Mouse (Mus musculus) naive thymus-derived CD4-positive, alpha-beta T cell, adult 2 months (primary cell): ENCODE data around the gene Tmem131l.

Experiments
- DNase-seq: peaks from one replicate; pipeline ENCODE4 v3.0.0-alpha.2; 2011; ENCODE audit warnings: low read depth

Gene Tmem131l

DNA sequence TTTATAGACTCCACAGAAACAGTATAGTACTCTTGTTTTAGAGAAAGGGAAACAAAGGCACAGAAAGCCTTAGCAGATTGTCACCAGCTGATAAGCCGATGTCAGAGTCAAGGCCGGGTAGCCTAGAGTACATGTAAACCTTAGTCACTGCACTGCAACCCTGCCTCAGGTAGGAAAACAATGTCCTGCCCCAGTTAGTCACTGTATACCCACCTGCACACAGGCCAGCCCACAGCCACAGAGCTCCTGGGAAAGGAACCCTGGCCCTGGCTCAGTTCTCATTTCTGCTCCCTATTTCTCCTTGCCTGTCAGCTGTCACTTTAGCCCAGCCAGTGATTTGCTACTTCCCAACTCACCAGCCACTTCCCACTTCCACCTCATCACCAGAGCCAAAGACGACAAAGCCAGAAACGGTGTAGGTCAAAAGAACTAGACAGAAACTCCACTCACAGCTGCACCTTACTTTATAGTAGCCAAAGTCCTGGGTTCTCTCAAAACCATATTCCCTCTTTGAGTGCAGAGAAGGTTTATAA lies 24.4 kb downstream of the Tmem131l start:
- DNase-seq: no peak

DNA sequence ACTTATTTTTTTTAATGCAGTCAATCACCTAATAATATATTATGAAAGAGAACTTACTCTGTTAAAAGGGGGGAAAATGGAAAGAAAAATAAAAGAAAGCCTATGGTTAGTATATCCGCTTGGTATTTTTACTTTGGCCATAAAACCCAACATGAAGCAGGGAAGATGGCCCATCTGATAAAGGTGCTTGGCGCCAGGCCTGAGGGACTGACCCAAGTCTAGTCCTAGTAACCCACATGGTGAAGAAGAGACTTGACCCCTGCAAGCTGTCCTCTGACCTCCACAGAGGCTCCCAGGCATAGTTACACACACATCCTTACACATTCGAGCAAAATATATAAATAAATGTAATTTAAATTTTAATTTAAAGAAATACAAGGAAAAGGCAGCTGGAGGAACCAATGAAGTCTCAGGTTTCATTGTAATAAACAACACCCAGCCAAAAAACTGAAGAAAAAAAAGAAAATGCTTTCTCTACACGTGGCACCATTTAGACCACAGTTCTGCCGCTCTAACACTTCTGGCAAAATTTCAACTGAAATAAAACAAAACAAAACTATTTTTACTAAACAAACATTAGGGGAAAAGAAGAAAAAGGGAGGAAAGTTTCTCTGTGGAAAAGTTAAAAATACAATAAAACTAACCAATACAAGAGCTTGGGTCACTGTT lies 28.8 kb downstream of the Tmem131l start:
- DNase-seq: no peak

DNA sequence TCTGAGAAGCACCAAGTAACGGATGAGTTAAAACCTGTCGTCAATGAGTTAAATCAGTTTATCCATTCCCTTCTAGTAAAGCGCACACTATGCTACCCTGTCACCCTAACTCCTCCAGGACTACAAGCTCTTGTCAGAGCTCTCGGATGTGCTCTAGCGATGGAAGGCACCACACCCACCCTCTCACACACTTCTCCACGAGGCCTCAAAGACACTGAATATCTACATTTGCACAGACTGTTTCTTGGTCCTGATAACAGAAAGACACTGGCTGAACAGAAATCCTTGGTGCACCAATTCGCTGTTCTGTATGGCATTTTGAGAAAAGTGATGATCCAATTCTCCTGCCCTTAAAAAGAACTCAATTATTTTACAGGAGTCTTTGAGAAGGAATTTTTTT lies 34.0 kb downstream of the Tmem131l start:
- no peak for DNase-seq

DNA sequence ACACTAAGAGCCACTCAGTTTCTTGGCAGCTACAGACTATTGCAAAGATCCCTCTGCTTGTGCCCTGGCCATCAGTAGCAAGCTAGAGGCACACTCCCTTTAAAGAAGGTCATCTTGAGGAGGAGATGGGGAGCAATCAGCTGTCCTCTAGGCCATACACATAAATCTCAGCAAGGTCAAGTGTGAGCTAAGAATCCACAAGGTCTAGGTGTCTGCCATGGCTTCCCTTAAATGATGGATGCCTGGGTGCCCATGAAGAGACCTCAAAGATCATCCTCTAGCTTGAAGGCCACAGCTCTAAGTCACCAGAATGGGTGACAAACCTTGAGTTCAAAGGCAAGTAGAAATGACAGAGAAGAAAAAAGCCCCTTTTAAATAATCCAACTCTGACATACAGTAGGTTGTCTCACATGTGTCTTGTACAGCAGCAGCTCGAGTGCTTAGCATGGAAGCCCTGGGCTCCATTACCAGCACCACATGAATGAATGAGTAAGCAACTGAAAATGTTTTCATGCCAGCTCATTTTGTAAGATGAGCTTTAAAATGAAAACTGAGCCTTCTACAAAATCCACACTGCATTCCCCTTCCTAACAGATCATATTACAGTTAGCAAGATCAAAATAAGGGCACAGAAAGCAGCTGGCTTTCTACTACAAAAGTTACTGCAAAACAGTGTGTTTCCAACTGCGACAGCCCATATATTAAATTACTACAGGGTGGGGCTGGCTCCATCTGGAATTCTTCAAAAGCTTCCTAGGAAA lies 35.5 kb downstream of the Tmem131l start:
- no peak for DNase-seq

DNA sequence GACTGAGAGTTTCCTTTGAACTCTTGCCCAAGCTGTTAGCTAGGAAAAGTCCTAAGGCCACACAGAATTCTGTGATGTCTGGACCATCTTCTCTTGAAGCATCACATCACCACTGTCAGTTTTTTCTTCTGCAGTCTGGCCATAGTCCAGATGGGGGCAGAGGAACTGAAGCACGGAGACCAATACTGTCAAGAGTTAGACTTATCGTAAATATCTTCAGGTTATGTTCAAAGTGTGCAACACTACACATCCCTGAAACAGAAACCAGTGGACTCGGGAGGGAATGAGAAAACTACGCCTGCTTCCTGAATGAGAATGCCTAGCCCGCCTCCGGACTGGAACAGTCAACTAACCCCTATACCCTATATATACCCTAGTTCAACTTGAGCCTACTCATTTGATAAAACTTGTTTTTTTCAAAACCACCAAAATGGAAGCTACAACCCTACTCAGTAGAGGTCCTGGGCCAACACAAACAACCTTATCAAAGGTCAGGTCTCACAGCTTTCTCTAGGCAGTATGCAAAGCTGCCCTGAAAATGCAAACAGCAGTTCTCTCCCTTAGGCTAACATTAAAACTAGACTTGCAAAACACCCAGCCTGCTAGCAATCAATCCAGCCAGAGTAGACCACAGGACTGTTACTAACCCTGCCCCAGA lies 37.4 kb downstream of the Tmem131l start:
- no peak for DNase-seq

DNA sequence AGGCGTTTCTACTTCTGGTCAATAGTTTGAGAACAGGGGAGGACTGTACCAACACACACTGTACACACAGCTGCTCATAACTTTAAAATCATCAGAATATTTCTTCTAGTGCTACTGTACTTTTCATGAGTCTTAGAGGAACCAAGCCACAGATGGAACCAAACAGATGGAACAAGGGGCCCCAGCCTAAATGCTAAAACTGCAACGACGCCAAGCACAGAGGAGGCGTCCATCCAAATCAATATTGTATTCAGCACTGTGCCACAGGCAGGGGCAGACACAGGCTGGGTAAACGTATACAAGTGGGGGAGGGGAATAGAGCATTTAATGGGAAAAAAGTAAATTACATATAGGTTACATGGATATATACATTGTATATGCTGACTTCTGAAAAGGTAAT lies 42.4 kb downstream of the Tmem131l start:
- no peak for DNase-seq

DNA sequence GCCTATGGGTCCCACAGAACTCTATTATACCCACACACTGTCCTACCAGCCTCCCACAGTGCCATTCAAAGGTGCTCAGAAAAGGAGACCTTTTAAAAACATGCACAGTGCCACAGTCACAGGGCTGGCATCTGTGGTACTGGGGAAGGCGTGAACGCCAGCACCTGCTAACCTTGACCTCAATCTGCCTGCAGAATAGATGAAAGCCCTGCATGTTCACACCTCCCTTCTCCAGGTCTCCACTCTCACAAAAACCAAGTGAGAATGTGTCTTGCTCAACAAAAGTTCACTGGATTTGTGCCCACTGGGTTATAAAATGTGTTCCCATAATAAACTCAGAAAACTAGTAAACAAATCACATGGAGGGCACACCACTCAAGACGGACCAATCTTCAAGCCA lies 42.9 kb downstream of the Tmem131l start:
- no peak for DNase-seq

DNA sequence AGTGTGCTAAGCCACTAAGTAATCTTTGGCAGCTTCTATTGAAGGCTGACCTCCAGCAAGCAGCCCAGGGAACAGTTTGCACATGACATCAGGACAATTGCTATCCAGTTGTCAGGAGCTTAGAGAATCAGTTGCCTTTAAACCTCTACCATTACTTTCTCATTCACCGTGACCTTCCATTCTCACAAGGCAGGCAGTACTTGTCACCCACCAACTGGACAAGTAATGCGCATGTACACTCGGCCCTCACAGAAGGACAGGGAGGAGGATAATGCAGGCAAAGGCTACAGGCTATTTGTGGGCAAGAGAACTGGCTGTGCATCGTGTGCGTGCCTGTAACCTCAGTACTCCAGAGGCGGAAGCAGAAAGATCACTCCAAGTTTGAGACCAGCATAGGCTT lies 43.9 kb downstream of the Tmem131l start:
- DNase-seq: no peak

DNA sequence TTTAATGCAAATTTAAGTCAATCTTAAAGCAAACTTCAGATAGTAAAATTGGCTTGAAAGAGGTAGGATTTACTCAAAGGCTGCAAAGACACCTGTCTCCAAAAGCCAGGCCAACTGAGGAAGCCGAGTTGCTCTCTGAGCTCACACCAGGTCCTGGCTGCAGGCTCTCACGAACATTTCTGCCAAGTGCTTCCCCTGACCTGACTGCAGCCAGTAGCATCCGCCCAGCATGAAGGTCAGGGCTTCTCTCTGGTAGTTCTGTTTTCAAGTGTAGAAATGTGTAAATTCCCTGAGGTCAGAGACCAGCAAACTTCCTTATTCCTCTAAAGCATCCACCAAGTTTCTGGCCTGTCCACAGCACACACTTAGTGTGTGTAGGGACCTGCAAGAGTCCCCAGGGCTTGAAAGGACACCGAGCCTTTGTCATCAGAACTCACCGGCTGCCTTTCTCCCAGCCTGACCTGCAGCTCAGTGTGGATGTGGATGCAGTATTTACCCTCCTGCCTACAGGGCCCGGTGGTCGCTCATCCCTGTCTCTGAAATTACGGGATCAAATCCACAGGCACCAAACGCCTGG lies 44.6 kb downstream of the Tmem131l start:
- no peak for DNase-seq

DNA sequence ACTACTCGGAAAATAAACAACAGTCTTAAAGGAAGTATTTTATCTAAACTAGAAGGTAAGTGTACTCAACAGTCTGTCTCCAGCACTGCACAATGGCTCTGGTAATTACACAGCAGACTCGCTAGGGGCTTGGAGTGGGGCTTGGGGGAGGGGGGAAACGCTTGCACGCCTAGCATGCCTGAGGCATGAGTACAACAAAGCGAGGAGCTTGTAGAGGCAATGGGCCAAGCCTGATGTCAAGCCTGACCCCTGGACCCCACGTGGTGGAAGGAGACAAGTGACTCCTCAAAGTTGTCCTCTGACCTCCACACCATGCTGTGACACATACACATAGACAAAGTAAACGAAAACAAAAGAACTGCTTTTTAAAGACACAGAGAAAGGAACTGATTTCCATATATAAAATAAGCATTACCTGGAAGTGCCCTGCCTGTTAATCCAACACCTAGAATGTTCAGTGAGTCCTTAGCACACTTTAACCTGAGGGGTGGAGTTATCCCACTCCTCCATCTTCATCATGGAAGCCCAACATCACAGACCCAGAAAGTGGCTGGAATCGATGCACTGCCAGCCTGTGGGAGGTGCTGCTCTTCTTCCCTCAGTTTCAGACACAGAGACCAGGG lies 45.6 kb downstream of the Tmem131l start:
- DNase-seq: no peak

DNA sequence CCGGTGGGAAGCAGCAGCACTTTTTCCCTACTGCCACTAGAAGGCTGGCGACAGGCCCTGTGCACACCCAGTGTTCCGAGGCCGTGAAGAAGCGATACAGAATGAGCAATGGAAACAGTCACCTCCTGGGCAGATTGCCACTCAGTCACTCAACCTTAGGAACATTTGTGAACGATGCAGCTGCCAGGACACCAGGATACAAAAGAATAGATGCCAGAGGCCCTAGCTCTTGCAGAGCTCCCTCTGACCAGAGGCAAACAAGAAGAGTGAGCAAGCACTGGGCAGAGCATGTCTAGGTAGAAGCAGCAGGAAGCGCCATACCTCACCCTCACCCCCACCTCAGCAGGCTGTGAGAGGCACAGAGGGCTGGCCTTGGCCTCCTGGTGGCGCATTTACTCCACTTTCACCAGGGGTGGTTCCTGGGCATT lies 46.9 kb downstream of the Tmem131l start:
- peak; percentile 36 for DNase-seq

DNA sequence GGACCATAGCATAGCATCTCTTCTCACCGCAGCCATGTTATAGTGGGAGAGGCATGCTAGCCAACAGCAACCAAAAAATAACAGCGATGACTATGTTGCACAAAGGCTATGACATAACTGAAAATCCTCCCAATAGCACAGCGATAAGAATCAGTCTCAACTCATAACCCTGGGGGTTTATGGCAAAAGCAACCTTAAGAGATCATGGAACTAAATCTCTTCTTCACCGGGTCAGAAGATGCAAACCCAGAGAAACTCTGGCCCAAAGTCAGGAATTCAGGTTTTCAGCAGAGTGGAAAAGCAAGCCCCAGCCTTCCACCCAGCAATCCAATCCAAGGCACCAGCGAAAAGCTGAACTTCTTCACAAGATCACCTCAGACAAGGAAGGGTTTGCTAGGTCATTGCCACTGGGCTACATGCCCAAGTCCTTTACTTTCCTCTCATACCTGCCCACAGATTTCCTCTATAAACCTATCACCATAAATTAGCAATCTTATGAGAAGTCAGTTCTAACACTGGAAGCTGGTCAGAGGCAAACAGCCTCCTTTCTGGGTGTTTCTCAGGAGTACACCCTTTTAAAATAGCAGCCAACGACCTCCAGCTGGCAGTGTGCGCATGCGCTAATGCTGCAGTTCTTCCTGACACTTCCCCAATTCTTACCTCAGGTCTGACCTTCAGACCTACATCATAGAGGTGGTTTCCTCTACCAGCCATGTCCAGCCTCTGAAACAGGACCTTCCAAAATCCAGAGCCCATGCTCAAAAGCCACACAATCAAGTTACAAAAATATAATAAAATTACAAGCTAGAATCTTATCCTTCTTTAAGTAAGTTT lies 48.1 kb downstream of the Tmem131l start:
- no peak for DNase-seq

DNA sequence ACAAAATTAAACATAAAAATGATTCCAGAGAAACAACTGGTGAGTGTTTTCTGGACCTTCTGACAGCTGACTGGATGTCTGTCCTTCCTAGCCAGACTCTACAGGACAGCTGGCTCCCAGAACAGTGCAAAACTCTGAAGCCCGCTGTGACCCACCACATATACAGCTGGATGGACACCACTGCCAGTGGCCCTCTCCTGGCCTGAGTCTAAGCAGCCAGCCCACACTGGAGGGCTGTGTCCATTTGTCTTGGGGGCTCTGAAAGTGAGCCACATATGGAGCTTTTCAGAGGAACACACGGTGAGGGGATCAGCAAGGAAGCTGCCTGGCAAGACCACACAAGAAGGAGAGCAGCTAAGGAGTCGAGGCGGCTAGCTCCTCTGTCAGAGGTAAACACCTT lies 51.8 kb downstream of the Tmem131l start:
- no peak for DNase-seq

DNA sequence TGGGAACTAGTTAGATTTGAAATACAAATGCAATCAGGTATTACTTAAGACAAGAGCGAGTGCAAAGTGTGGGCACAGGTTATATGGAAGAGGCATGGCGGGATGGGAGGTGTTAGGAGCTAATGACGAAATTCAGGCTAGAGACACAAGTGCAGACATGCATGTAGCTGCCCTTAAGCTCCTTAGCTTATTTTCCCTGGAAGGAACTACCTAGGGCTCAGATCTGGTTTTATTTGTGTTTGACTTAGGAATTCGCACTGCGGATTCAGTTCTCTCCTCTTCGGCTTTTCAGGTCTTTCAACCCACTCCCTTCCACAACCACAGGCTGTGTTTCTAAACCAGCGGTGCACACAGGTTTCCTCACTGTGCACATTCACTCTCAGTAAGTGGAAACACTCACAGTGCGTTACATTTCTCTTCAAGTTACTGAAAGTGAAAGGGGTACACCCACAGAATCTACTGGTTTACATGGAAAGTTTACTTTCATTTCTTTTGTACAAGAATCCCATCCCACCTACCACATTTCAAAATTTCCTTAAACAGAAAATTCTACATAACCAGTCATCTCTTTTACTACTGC lies 52.4 kb downstream of the Tmem131l start:
- peak; percentile 34 for DNase-seq

DNA sequence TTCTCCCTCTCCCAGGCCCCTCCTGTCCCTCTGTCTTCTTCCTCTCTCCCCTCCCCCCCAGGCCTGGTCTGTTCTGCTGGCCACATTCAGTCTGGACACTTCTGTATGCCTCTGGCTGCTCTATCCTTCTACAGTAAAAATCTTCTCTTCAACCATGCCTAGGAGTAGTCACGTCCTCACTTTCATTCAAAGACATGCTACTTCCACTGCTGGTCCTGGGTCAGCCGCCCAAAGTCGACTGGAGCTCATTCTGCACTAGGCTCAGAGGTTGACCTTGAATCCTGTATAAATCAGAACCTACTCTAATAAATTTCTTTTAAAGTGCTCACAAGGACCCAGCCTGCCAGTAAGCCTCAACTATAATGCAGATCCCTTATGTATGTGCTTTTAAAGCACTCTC lies 53.2 kb downstream of the Tmem131l start:
- DNase-seq: no peak

DNA sequence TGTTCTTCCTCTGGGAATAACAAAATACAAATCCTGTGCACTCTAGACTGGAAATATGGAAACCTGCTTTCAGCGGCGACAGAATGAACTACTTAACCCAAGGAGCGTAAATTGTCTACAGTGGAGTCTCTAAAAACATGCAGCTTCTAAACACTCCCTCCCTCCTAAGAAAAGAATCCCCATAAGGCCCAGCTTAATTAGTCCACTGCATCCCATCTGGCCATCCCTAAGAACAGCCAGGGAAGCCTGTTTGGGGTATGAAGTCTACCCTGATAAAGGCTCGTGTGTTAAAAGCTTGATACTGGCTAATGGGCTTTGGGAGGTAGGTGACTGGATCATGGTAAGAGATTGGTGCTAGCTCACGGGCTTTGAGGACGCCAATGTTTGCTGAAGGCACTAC lies 54.5 kb downstream of the Tmem131l start:
- DNase-seq: no peak

DNA sequence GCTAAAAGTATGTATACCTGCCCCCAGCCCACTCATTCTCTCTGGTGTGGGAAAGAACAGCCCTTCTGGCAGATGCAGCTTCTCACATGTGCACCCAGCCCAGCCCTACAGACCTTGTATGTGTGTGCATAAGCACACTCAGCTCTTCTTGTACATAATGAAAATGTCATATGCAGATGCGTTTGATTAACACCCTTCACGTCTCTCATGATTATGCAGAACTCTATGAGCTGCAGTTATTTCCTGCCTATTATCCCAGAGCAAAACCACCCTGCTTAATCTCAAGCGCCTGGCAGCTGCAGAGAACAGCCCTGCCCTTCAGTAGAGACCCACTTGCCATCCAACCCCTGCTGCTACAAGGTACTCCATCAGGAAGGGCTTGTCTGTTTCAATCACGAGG lies 55.6 kb downstream of the Tmem131l start:
- DNase-seq: no peak

DNA sequence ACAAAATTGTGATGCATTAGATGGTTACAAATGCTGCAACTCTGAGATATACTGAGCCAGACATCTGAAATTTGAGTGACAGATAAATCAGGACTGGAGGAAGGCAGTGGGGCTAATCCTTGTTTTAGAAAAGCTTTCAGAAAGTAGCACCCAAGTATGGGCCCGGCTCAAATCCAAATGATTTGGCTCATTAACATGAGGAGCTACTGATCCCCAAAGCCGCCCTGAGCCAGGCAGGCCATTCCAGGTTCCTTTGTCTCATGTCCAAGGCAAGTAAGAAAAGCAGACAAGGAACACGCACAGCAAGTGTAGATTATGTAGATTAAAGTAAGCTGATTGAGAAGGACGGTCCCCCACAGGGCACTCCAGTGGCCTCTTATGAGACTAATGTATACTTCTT lies 57.2 kb downstream of the Tmem131l start:
- no peak for DNase-seq

DNA sequence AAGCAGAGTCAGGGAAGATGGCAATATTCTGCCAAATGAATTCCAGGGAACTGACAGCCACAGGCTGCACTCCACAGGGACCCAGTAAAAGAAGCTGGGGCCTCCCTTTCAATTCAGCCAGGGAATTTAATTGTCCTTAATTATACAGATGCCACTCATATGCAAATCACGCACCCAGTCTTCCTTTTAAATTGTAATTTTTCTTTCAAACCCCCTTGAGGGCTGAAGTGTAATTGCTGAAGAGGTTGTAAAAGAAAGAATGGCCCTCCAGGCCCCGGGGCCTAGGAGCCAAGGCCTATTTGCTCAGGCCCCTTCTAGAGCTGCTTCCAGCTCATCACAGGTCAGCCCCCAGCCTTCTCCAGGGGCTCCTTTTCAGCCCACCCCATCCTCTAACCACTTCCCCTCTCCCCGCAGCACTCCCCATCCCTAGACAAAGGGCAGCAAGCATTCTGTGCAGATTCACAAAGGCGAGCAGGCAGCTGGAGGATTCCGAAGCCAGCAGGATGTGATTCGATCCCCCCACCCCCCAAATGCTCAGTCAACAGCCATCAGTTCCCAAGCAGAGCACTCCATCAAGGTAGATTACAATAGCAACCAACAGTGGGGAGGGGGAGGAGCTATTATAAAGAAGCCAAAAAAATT lies 59.6 kb downstream of the Tmem131l start:
- DNase-seq: no peak
